Mouse (Mus musculus) heart, adult 8-10 months (tissue): Measurements from ENCODE around the gene Nmt1. TPM values are rescaled to one million over a fixed set of nuclear protein-coding genes. Genes with fewer than 3 reads are reported as not detected.

Experiments
- DNase-seq: peaks from one replicate; pipeline ENCODE4 v3.0.0; 2022; ENCODE audit warnings: low spot score
- microRNA-seq: library from miRNA; unstranded; fragments of <30 nt; microRNA quantifications from one replicate; pipeline ENCODE4 v1.2.0, GENCODE M21; 2022
- total RNA-seq, 4 experiments: library from RNA; stranded (reverse); gene quantifications; 2 replicates each; pipeline ENCODE4 v1.2.4; 2022

Gene Nmt1
- total RNA-seq, 4 experiments from 2014 or later = 67.2 to 74.7 (median 70.0) TPM

GRCm38 (mm10) chr11:103105810-103106209 is 77.8 kb downstream of the Nmt1 start:
- no peak for DNase-seq

GRCm38 (mm10) chr11:103106386-103106785 is 78.4 kb downstream of the Nmt1 start:
- no peak for DNase-seq

- DNase-seq = no peak
Measured at GRCm38 (mm10) chr11:103111301-103111700, 83.3 kb downstream of the Nmt1 start.

- peak; percentile 78 for DNase-seq
Measured at GRCm38 (mm10) chr11:103111881-103112551, 84.0 kb downstream of the Nmt1 start.

- no peak for DNase-seq
Measured at GRCm38 (mm10) chr11:103112552-103112912, 84.5 kb downstream of the Nmt1 start.

GRCm38 (mm10) chr11:103113005-103113404 is 85.0 kb downstream of the Nmt1 start:
- no peak for DNase-seq

GRCm38 (mm10) chr11:103113771-103114170 is 85.8 kb downstream of the Nmt1 start:
- no peak for DNase-seq

- DNase-seq = no peak
Measured at GRCm38 (mm10) chr11:103114270-103114943, 86.4 kb downstream of the Nmt1 start.

GRCm38 (mm10) chr11:103115163-103116007 is 87.4 kb downstream of the Nmt1 start:
- DNase-seq = peak; percentile 89

GRCm38 (mm10) chr11:103116008-103116818 is 88.2 kb downstream of the Nmt1 start, which contains the start of gene Hexim1:
Hexim1 (plus strand) TSS chr11:103116231.
- peak; percentile 100 for DNase-seq

- peak; percentile 77 for DNase-seq
Measured at GRCm38 (mm10) chr11:103116959-103117590, 89.1 kb downstream of the Nmt1 start.

- DNase-seq = no peak
Measured at GRCm38 (mm10) chr11:103117591-103118009, 89.6 kb downstream of the Nmt1 start.

Small RNA genes lying within 50 kb of the gene (microRNA-seq; reads per million reads assigned to microRNA genes)
- not detected for gene Mir6931

Other genes starting within 250 kb of the Nmt1 start
- gene Gjc1, start 208.5 kb upstream of the Nmt1 start, total RNA-seq = 10 to 100 TPM; 13.9 to 25.4 (median 20.5) TPM
- gene Higd1b, start 192.3 kb upstream of the Nmt1 start, total RNA-seq = 10 to 100 TPM in 2 of 4 experiments, 1 to 10 TPM in 2; 6.3 to 15.9 (median 10.3) TPM
- 10 to 100 TPM; 33.4 to 37.9 (median 35.2) TPM for gene Eftud2, start 147.2 kb upstream of the Nmt1 start, total RNA-seq
- under 1 TPM in 3 of 4 experiments, not detected in 1; 0.30 to 0.35 (median 0.34) TPM for gene Ccdc103, start 147.0 kb upstream of the Nmt1 start, total RNA-seq
- not detected for gene Fam187a, start 143.0 kb upstream of the Nmt1 start, total RNA-seq
- gene Gfap, start 127.3 kb upstream of the Nmt1 start, total RNA-seq = under 1 TPM; 0.09 to 0.38 (median 0.27) TPM
- under 1 TPM in 3 of 4 experiments, not detected in 1; 0.08 to 0.37 (median 0.13) TPM for gene Kif18b, start 103.1 kb upstream of the Nmt1 start, total RNA-seq
- gene C1ql1, start 81.5 kb upstream of the Nmt1 start, total RNA-seq = not detected
- 10 to 100 TPM; 54.2 to 95.5 (median 77.9) TPM for gene Dcakd, start 143 bp downstream of the Nmt1 start, total RNA-seq
- 10 to 100 TPM; 10.7 to 19.1 (median 12.1) TPM for gene Plcd3, start 73.5 kb downstream of the Nmt1 start, total RNA-seq
- 10 to 100 TPM; 24.1 to 39.8 (median 32.0) TPM for gene Acbd4, start 73.5 kb downstream of the Nmt1 start, total RNA-seq
- gene Hexim1, start 88.0 kb downstream of the Nmt1 start, total RNA-seq = 10 to 100 TPM; 15.9 to 18.6 (median 17.0) TPM
- gene Hexim2, start 104.2 kb downstream of the Nmt1 start, total RNA-seq = 1 to 10 TPM; 1.2 to 2.0 (median 1.9) TPM
- gene Fmnl1, start 142.9 kb downstream of the Nmt1 start, total RNA-seq = 10 to 100 TPM in 3 of 4 experiments, 1 to 10 TPM in 1; 9.3 to 20.1 (median 13.2) TPM
- gene 1700023F06Rik, start 180.4 kb downstream of the Nmt1 start, total RNA-seq = not detected
- gene Spata32, start 190.2 kb downstream of the Nmt1 start, total RNA-seq = not detected
- gene Map3k14, start 239.3 kb downstream of the Nmt1 start, total RNA-seq = 1 to 10 TPM; 2.7 to 3.9 (median 3.6) TPM